Mouse (Mus musculus): ENCODE measurements at regions not wholly inside any gene's neighbourhood (a gene's known extent, or its start where the extent isn't known, plus 50 kb on each side); places are given as distances from the start of the nearest gene placed in this dataset.

DNA sequence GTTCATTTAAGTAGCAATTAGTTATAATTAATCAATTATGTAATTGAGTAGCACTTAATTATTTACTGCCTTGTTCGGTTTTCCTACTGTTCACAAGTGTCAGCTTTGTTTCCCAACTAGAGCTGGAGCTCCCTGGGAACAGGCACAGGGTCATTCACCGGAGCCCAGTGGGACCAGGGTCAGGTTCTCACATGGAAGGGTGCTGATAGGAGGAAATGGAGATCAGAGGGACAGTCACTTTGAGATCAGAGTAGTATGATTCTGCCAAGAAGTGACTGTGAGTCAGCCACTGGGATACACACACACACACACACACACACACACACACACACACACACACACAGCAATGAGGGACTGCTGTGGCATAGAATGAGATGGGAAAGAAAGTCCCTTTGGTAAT lies 176.4 kb upstream of the Klhl29 start:
- no peak overlapping the region for H3K4me2 ChIP-seq (ENCODE audit: low read depth, low read length)
- H3K4me1 ChIP-seq (ENCODE audit: control insufficient read depth, insufficient read depth, low read length), result 0 out of 2 replicates have a peak, but pooled peaks cover 7% of the 10 kb centered on the region
- H3K27ac ChIP-seq (replicated peaks; ENCODE audit: low read depth, low read length), result no peak overlapping the region
- no peaks in the 10 kb centered on the region for H3K36me3 ChIP-seq (ENCODE audit: control insufficient read depth, insufficient read depth, low read length)
- 47% methylated on average over 2 of the region's 2 CpGs for WGBS
- no peaks in the 10 kb centered on the region for H3K27me3 ChIP-seq (replicated peaks; ENCODE audit: control insufficient read depth, insufficient read depth, low read length)
- no peaks in the 10 kb centered on the region for H3K9me3 ChIP-seq (ENCODE audit: control insufficient read depth, low read length)
- H3K9ac ChIP-seq (ENCODE audit: low read depth, low read length), result no peak overlapping the region
- H3K4me3 ChIP-seq (ENCODE audit: low read depth, low read length), result no peak overlapping the region
- DNase-seq (ENCODE audit: low spot score) (no peak), ATAC-seq (ENCODE audit: low read depth) (no peak)

- no peaks in the 10 kb centered on the region for H3K36me3 ChIP-seq (ENCODE audit: control insufficient read depth, insufficient read depth, low read length)
- ATAC-seq (ENCODE audit: low read depth) (peak; percentile 53; the same call in 1 of the 2 replicates), DNase-seq (ENCODE audit: low spot score) (peak; percentile 41)
- H3K4me1 ChIP-seq (ENCODE audit: control insufficient read depth, insufficient read depth, low read length), result 0 out of 2 replicates have a peak, but pooled peaks cover 7% of the 10 kb centered on the region
- H3K4me3 ChIP-seq (ENCODE audit: low read depth, low read length), result no peak overlapping the region
- no peak overlapping the region for H3K27ac ChIP-seq (replicated peaks; ENCODE audit: low read depth, low read length)
- no peak overlapping the region for H3K9ac ChIP-seq (ENCODE audit: low read depth, low read length)
- 11% methylated on average over 7 of the region's 7 CpGs for WGBS
- H3K27me3 ChIP-seq (replicated peaks; ENCODE audit: control insufficient read depth, insufficient read depth, low read length), result no peaks in the 10 kb centered on the region
- no peak overlapping the region for H3K4me2 ChIP-seq (ENCODE audit: low read depth, low read length)
- H3K9me3 ChIP-seq (ENCODE audit: control insufficient read depth, low read length), result no peaks in the 10 kb centered on the region
Observed at GRCm38 (mm10) chr12:5549796-5550195, 174.3 kb upstream of the Klhl29 start.

DNA sequence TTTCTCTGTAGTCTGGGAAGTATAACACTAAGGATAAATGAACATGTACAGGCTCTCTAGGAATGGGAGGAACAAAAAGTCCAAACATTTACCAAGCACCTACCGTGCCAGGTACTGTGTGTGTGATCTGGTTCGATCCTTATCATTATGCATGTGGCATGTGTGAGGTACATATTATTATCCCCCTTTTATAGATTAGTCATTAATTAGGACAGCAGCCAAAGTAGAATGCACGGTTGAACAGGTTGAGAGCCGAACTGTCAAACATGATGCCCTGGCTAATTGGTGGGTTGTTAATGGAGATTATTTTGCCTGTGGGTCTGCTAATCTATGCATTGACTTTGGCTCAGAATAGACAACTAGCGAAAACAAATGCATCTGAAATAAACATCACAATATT lies 172.2 kb upstream of the Klhl29 start:
- Histone ChIP-seq H3K4me1 (ENCODE audit: control insufficient read depth, insufficient read depth, low read length) (0 out of 2 replicates have a peak, but pooled peaks cover 6% of the 10 kb centered on the region), H3K9me3 (ENCODE audit: control insufficient read depth, low read length) (no peaks in the 10 kb centered on the region), H3K9ac (ENCODE audit: low read depth, low read length) (no peak overlapping the region), H3K36me3 (ENCODE audit: control insufficient read depth, insufficient read depth, low read length) (no peaks in the 10 kb centered on the region), H3K27ac (replicated peaks; ENCODE audit: low read depth, low read length) (no peak overlapping the region), H3K4me3 (ENCODE audit: low read depth, low read length) (no peak overlapping the region), H3K27me3 (replicated peaks; ENCODE audit: control insufficient read depth, insufficient read depth, low read length) (no peaks in the 10 kb centered on the region), H3K4me2 (ENCODE audit: low read depth, low read length) (no peak overlapping the region)
- 79% methylated on average over 5 of the region's 5 CpGs for WGBS
- DNase-seq (ENCODE audit: low spot score), result no peak
- no peak for ATAC-seq (ENCODE audit: low read depth)

- no peak for ATAC-seq (ENCODE audit: low read depth)
Observed at GRCm38 (mm10) chr12:5542701-5543100, 167.2 kb upstream of the Klhl29 start.

GRCm38 (mm10) chr12:5496299-5496698 lies 120.8 kb upstream of the Klhl29 start:
- 66% methylated on average over 4 of the region's 4 CpGs for WGBS
- peaks cover 13% of the 10 kb centered on the region for H3K4me1 ChIP-seq (ENCODE audit: control insufficient read depth, insufficient read depth, low read length)

More at GRCm38 (mm10) chr12:5542701-5543100, 167.2 kb upstream of the Klhl29 start:
- Histone ChIP-seq H3K27ac (replicated peaks; ENCODE audit: low read depth, low read length) (no peak overlapping the region), H3K9me3 (ENCODE audit: control insufficient read depth, low read length) (no peaks in the 10 kb centered on the region), H3K4me3 (ENCODE audit: low read depth, low read length) (no peak overlapping the region), H3K27me3 (replicated peaks; ENCODE audit: control insufficient read depth, insufficient read depth, low read length) (no peaks in the 10 kb centered on the region), H3K9ac (ENCODE audit: low read depth, low read length) (no peak overlapping the region), H3K4me2 (ENCODE audit: low read depth, low read length) (no peak overlapping the region), H3K36me3 (ENCODE audit: control insufficient read depth, insufficient read depth, low read length) (no peaks in the 10 kb centered on the region), H3K4me1 (ENCODE audit: control insufficient read depth, insufficient read depth, low read length) (no peaks in the 10 kb centered on the region)
- no peak for DNase-seq (ENCODE audit: low spot score)

GRCm38 (mm10) chr12:5494657-5495512 lies 119.4 kb upstream of the Klhl29 start:
- Histone ChIP-seq H3K27me3 (replicated peaks; ENCODE audit: control insufficient read depth, insufficient read depth, low read length) (no peaks in the 10 kb centered on the region), H3K4me2 (ENCODE audit: low read depth, low read length) (no peak overlapping the region), H3K27ac (replicated peaks; ENCODE audit: low read depth, low read length) (peak overlapping the region; percentile 8; the same call in 1 of the 2 replicates), H3K4me3 (ENCODE audit: low read depth, low read length) (no peak overlapping the region), H3K4me1 (ENCODE audit: control insufficient read depth, insufficient read depth, low read length) (peaks cover 13% of the 10 kb centered on the region), H3K36me3 (ENCODE audit: control insufficient read depth, insufficient read depth, low read length) (no peaks in the 10 kb centered on the region), H3K9me3 (ENCODE audit: control insufficient read depth, low read length) (no peaks in the 10 kb centered on the region), H3K9ac (ENCODE audit: low read depth, low read length) (no peak overlapping the region)
- DNase-seq (ENCODE audit: low spot score) (peak; percentile 92), ATAC-seq (ENCODE audit: low read depth) (peak; percentile 93)
- WGBS, result 34% methylated on average over 7 of the region's 7 CpGs

More at GRCm38 (mm10) chr12:5496299-5496698, 120.8 kb upstream of the Klhl29 start:
- Histone ChIP-seq H3K27me3 (replicated peaks; ENCODE audit: control insufficient read depth, insufficient read depth, low read length) (no peaks in the 10 kb centered on the region), H3K4me2 (ENCODE audit: low read depth, low read length) (no peak overlapping the region), H3K4me3 (ENCODE audit: low read depth, low read length) (no peak overlapping the region), H3K27ac (replicated peaks; ENCODE audit: low read depth, low read length) (no peak overlapping the region), H3K9me3 (ENCODE audit: control insufficient read depth, low read length) (no peaks in the 10 kb centered on the region), H3K36me3 (ENCODE audit: control insufficient read depth, insufficient read depth, low read length) (no peaks in the 10 kb centered on the region), H3K9ac (ENCODE audit: low read depth, low read length) (no peak overlapping the region)
- ATAC-seq (ENCODE audit: low read depth) (no peak), DNase-seq (ENCODE audit: low spot score) (no peak)

DNA sequence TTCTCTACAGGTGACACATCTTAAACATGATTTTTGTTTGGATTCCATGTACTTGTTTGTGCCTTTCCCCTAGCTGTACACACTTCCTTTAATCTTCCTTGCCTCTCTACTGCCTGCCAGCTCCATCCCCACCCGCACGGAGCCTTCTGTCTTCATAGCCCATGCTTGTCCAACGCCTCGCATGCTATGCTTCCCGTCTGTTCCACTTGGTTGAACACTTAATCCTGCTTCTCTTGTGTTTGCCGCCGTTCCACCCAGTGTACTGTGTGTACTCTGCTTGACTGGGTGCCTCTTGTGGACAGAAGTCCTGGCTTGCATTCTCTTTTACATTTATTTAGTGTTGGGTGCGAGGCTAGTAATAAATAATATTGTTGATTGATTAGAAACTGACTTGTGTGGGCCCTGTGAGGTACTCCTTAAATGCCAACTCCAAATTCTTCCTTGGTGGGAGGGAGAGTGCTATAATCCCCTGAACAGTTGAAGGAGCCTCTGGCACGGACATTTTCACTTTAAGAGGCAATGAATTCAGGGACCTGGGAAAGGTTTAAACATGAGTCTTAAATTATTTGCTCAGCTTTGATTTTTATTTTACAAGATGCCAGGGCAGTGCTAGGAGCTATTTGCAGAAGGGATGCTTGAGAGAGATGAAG lies 88.9 kb upstream of the Klhl29 start:
- Histone ChIP-seq H3K4me1 (ENCODE audit: control insufficient read depth, insufficient read depth, low read length) (no peaks in the 10 kb centered on the region), H3K9me3 (ENCODE audit: control insufficient read depth, low read length) (no peaks in the 10 kb centered on the region), H3K27me3 (replicated peaks; ENCODE audit: control insufficient read depth, insufficient read depth, low read length) (no peaks in the 10 kb centered on the region), H3K27ac (replicated peaks; ENCODE audit: low read depth, low read length) (no peak overlapping the region), H3K4me2 (ENCODE audit: low read depth, low read length) (no peak overlapping the region), H3K36me3 (ENCODE audit: control insufficient read depth, insufficient read depth, low read length) (no peaks in the 10 kb centered on the region), H3K9ac (ENCODE audit: low read depth, low read length) (no peak overlapping the region), H3K4me3 (ENCODE audit: low read depth, low read length) (no peak overlapping the region)
- peak; percentile 27 for DNase-seq (ENCODE audit: low spot score)
- WGBS, result 63% methylated on average over 9 of the region's 9 CpGs
- ATAC-seq (ENCODE audit: low read depth), result peak; percentile 55; the same call in 1 of the 2 replicates

DNA sequence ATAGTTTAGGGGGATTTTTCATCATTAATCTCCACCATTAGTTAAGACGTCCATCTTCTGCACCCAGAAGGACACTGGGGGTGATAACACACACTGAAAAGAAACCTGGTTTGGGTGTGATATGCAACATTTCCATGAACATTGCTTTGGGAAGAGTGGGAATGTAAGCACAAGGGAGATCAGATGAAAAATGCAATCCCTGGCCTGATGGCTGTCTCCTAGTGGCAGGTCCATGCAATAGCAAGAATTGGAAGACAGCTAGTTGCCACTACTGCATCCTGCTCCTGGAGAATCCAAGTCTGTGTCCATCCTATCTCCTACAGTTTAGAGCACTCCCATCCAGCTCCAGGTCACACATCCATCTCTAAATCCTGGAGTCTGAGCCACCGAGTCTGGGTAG lies 77.7 kb upstream of the Klhl29 start:
- no peak overlapping the region for H3K4me3 ChIP-seq (ENCODE audit: low read depth, low read length)
- no peak for DNase-seq (ENCODE audit: low spot score)
- no peak overlapping the region for H3K9ac ChIP-seq (ENCODE audit: low read depth, low read length)
- no peaks in the 10 kb centered on the region for H3K4me1 ChIP-seq (ENCODE audit: control insufficient read depth, insufficient read depth, low read length)
- no peaks in the 10 kb centered on the region for H3K36me3 ChIP-seq (ENCODE audit: control insufficient read depth, insufficient read depth, low read length)
- no peaks in the 10 kb centered on the region for H3K9me3 ChIP-seq (ENCODE audit: control insufficient read depth, low read length)
- H3K27me3 ChIP-seq (replicated peaks; ENCODE audit: control insufficient read depth, insufficient read depth, low read length), result no peaks in the 10 kb centered on the region
- no peak overlapping the region for H3K27ac ChIP-seq (replicated peaks; ENCODE audit: low read depth, low read length)
- no peak for ATAC-seq (ENCODE audit: low read depth)
- 88% methylated on average over 2 of the region's 2 CpGs for WGBS
- no peak overlapping the region for H3K4me2 ChIP-seq (ENCODE audit: low read depth, low read length)
